Mouse (Mus musculus): Measurements from ENCODE around the gene Rpl22.

DNA sequence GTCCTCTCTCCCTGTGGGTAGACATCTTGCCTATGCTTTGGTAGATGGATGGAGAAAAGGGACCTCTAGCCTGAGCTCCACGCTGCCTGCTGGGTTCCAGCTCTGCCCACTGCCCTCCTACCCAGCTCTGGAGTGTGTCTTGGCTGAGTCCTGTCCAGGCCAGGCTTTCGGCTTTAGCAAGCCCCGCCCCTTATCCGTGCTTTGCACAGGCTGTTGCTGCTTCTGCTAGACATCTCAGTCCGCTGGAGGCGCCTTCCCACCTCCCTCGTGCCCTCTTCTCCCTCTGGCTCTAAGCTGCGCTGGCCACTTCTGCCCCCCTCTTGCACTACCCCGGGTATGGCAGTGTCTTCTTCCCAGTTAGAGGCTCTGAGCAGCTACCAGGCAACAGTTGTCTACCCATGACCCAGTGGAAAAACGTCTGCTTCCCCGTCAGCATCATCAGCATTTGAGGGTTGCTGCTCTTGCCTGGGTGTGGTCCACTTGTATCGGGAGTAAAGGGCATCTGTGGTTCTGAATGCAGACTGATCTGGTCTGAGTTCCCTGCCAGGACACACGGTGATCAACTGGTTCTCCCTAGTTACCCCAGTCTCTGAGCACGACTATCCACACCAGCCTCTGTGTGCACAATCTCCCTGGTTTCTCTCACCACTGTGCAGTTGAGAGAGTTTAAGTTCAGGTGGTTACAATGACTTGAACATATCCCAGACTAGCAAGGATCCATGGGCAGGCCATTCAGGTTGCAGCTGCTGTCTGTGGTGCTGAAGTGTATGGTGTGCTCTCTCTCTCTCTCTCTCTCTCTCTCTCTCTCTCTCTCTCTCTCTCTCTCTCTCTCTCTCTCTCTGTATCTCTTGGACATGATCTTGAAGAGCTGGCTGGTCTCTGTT, 26.1 kb downstream of the Rpl22 start:
- no peak for TF ChIP-seq CTCF (IDR thresholded peaks at IDR 0.05; ENCODE audit: low read depth, low read length)
- no peak for TF ChIP-seq POLR2A (IDR thresholded peaks at IDR 0.05; ENCODE audit: extremely low read depth, insufficient read depth, low read length)
